Mouse (Mus musculus): ENCODE measurements around the gene Commd8. TPM values are rescaled to one million over a fixed set of nuclear protein-coding genes. Genes with fewer than 3 reads are reported as not detected.
A peak's percentile ranks its signal among the peaks of the same experiment; 100 is the strongest.

Gene Commd8
- total RNA-seq (2015) = 231 and 298 TPM in 2 replicates
- total RNA-seq (2017) = 142 and 175 TPM in 2 replicates

DNA sequence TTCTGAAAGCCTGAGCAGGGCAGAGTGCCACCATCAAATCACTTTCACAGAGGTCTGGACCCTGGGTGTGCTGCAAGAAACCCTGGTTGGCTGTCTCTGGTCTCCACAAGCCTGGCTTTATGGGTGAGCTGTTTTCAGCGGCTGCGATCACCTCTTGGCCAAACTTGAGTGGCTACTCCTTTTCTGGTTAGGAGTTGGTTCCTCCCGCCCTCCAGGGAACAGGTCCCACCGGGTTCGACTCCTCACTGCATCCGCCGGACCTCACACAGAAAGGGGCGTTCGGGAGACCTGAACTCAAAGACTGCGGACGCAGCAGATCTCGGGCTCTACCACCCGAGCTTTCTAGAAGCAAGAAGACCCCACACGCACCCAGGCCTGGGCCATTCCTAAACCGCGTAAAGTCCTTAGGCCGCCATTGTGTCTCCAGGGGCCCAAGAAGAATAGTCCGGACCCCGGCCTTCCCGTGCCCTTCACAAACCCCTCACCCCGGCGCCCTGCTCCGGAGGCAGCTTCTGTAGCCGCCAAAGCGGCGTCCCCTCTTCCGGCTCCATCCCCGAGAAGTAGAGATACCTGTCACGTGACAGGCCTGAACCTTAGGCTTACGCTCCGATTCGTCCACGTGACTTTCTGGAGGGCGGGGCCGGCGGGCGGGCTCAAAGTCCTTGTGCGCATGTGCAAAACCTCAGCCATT lies at the start of gene Commd8:
TSS of gene Commd8 (minus strand) at position 596 of the 691 bp plus-strand sequence.
- peak; percentile 72 for ATAC-seq (ENCODE audit: poor library complexity, severe bottlenecking)

DNA sequence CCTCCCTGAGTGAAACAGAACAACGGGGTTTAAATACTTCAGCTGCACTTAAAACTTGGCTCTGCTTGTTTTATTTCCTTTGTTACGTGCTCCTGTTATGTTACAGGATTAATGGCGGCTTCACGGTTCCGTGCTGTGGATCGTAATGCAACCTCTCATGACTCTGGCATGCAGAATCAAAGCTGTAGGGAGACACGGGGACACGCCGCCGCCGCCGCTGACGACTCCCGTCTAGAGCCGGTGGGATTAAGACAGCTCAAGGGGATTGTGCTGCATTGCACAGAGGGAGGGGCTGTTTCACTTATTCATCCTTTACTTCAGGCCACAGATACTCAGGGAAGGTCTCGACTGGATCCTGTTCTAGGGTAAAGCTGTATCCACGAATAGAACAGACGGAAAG lies 43.8 kb upstream of the Commd8 start:
- no peak for ATAC-seq (ENCODE audit: poor library complexity, severe bottlenecking)

DNA sequence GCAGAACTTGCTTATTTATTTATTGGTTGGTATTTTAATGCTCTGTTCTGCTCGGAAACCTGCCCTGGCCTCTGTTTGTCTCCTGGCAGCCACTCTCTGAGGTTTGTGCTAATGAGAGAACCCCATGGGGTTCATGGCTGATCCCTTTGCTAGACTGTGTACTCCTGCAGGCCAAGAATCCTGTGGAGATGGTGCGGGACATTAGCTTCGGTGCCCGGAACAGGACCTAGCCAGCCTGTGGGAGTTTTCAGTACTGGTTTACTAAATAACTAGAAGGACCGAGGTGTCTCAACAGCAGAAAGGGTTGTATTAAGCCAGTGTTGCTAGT lies 42.8 kb upstream of the Commd8 start:
- ATAC-seq (ENCODE audit: poor library complexity, severe bottlenecking) = no peak

DNA sequence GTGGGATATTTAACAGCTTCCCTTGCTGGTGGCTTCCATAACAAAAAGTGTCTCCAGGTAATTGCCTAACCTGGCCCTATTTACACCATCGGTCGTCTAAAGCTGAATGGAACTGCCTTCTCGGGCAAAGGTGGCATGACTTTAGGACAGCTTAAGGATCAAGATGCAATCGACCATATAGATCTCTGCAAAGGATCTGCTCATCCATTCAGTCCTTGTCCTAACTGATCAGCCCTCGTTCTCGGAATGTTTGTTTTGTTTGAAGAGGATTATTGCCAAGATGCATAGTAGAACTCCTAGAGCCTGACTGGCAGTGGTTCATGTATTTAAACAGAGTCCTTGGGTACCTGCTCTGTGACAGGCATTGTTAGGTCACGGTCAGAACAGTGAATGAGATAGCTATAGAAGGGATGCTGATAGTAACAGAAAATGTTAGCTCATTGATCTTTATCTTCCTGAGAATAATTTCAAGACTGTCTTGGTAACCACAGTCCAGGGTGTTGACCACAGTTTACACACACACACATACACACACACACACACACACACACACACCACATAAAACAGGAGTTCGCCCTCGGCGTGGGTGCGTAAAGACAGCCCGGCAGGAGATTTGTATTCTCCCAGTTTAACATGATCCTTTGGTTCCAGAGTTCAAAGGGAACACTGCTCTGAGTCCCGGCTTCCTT lies 42.3 kb upstream of the Commd8 start:
- 0 out of 2 replicates have a peak, but pooled peaks have one; percentile 17 for ATAC-seq (ENCODE audit: poor library complexity, severe bottlenecking)

DNA sequence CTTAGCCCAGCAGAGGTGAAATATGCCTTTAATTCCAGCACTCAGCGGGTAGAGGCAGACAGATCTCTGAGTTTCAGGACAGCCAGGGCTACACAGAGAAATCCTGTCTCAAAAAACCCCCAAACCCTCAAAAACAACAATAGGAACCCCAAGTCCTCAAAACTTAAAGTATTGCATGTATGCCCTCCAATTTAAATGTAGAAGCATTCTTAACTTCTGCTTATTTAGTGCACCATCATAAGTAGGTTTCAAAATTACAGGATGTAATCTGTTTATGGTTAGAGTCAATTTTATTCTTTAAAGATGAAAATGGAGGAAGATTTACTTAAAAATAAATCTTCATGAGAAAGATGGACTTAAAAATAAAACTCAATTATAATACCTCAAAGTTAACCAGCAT lies 40.5 kb upstream of the Commd8 start:
- ATAC-seq (ENCODE audit: poor library complexity, severe bottlenecking) = peak; percentile 51; the same call in 1 of the 2 replicates

DNA sequence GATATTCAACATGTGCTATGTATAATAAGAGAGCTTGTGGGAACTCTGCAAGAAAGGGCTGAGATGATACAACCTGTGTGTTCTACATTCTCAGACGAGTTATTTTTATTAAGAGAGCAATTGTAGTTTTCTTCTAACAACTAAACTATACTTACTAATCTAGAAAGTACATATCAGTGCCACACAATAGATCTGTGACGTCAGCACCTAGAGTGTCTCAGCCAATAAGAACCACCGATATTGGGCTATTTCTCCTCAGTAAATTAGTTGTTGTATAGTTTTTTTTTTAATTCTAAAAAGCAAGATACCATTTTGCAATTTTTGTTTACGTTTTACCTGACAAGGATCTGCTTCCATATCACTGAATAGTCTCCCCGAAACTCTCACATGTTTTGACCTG lies 37.3 kb upstream of the Commd8 start:
- no peak for ATAC-seq (ENCODE audit: poor library complexity, severe bottlenecking)

DNA sequence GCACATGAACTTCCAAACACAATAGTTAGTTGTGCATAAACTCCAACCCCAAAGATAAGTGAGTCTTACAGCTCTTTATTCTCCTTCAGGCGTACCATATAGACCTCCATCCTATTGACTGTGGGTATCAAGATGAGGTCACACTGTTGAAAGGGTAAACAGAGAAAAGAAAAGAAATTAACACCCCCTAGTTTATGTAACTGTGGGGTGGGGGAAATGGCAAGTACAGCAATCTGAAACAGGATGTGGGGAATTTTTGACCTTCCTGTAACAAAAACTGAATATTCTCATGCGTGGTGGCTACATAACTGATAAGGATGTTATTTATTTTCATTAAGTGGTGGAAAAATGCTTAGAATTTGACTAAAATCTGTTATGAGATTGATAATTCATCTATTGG lies 36.5 kb upstream of the Commd8 start:
- ATAC-seq (ENCODE audit: poor library complexity, severe bottlenecking) = no peak

DNA sequence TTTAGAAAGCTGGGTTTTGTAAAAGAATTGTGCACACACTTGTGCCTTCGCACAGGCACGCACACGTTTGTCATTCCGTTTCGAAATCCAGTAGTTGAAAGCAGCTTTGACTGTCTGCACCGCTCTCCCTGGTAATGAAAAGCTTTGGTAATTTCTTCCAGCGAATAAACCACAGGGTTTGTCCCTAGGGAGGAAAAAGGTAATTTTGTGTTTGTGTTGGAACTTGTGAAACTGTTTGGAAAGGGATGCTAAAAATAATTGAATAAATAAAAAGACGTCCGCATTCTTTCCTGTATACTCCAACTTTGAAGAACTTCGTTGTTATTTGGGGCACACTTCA lies 35.7 kb upstream of the Commd8 start:
- peak; percentile 15; the same call in 1 of the 2 replicates for ATAC-seq (ENCODE audit: poor library complexity, severe bottlenecking)

DNA sequence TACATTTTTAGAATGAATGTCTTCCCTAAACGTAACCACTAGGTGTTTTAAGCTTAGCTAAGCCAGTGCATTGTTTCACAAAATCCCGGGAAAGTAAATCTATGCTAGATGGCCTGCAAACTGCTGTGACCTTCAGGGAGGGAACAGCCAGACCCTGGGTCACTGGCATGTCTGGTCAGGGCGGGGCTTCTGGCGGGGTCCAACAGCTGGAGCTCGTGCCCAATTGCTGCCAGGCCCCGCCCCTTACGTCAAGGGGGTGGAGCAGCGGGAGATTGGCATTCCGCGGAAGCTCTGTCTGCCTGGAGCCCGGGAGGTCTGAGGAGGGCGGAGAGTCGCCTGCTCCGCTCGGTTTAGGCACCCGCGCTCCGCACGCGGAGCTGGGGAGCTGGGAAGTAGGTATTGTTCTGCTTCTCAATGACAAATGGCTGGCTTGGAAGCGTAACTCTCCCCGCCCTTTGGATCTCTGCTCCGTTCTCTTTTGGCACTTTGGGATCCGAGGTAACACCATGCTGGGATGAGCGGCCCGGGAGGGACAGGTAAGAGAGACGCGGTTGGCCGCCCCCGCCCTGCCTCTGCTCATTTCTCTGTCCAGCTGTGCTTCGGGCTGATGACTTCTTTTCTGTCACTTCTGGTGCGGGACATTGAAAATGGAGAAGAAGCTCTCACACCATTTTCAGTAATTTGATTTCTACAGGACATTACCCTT lies 35.2 kb upstream of the Commd8 start:
- peak; percentile 96 for ATAC-seq (ENCODE audit: poor library complexity, severe bottlenecking)

DNA sequence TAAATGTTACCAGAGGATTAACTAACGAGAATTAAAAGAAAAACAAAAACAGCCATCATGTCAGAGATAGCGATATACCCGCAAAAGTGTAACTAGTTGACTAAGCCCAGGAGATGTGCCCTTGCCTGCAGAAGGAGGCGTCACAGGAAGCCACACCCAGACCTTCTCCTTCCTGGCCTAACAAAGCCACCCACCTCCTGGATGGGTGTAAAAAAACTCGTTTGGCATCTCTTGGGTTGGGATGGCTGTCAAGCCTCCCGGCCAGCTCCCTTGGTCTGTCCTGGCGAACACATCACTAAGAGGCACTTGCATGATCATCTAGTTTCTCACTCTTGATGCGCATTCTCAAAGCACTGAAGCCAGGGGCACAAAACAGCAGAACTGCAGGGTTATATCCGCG lies 34.0 kb upstream of the Commd8 start:
- ATAC-seq (ENCODE audit: poor library complexity, severe bottlenecking) = no peak

DNA sequence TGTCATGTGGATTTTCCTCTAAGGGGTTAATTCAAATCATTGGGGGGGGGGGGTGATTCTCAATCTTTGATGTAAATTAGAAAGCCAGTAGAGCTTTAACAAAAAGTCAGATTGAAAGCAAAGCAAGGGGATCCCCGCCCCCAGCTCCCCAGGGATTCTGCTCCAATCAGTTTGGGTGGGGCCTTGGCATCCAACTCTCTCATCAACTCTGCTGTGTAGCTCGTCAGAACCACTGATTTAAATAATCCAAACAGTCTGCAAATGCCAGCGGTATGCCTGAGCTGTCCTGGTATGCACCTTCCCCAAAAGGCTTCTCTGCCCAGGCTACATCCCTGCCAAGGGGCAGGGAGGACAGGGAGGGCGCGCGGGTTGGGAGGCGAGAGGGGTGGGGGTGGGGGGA lies 33.6 kb upstream of the Commd8 start:
- no peak for ATAC-seq (ENCODE audit: poor library complexity, severe bottlenecking)

DNA sequence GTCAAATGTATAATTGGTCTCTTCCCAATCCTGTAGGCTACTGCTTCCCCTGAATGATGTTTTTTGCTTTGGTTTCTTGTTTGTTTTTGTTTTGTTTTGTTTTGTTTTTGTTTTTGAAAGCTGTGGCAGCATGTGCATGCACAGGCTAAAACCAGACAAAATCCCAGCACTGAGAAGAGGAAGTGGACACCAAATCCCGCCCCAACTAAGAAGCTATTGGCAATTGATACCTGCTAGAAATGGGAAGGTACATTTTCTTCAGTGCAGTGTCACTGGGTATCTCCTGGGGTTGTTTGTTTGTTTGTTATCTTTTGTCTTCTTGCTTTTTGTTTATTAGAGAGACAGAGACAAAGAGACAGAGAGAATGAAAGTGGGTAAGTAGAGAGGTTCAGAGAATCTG lies 27.5 kb upstream of the Commd8 start:
- peak; percentile 66 for ATAC-seq (ENCODE audit: poor library complexity, severe bottlenecking)

DNA sequence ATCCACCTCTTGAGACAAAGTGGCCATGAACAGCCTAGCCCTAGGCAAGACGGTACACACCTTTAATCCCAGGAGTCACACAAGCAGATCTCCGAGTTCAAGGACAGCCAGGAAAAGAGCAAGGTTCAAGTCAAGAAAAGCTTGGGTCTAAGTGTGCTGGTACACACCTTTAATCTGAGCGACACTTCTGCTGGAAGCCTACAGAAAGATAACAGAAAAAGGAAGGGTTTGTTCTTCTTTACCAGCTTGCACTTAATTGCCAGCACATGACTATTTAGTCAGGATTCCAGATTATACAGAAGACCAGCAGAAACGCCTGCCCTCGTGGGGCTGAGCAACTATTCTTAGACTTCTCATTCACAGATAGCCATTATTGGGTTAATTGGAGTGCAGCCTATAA lies 23.9 kb upstream of the Commd8 start:
- no peak for ATAC-seq (ENCODE audit: poor library complexity, severe bottlenecking)

DNA sequence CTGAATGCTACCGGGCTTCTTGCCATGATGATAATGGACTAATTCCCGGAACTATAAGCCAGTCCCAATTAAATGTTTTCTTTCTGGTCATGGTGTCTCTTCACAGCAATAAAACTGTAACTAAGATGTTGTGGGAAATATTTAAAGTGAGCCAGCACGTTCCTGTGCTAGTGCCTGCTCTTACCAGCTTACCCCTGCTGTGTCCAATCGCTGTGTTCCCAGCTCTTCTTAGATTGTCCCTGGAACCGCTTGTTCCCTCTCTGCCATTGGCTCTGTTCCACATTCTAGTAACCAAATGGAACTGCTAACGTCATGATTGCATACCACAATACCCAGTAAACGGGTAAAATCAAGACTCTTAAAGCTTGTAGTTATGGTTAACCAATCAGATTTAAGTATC lies 23.2 kb upstream of the Commd8 start:
- ATAC-seq (ENCODE audit: poor library complexity, severe bottlenecking) = no peak

DNA sequence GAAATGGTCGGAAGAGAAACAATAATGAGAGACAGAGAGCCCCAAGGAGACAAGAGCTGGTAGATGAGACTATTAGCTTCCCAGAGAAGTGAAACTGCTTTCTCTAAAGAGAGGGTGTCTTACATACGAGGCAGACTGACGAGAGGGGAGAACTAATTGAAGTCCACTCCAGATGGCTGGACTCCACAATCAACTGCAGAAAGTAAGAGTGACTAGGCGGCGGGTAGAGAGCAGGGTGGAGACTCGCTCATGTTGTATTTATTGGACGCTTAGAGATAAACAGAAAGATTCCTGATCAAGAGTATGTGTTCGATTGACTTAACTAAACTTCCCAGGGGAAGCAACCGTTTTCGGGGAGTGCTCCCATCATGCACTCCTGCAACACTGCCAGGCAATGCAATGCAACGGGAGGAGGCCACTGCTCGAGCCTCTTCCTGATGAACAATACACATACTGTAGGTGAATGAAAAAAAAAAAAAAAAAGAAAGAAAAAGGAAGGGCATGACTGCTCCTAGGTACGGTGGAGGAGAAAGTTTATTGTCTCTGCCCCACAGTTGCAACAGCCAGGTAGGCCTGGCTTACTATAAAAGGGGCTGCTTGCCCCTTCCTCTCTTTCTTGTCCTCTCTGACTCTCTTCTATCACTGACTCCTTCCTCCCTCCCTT lies 16.6 kb upstream of the Commd8 start:
- ATAC-seq (ENCODE audit: poor library complexity, severe bottlenecking) = peak; percentile 41

DNA sequence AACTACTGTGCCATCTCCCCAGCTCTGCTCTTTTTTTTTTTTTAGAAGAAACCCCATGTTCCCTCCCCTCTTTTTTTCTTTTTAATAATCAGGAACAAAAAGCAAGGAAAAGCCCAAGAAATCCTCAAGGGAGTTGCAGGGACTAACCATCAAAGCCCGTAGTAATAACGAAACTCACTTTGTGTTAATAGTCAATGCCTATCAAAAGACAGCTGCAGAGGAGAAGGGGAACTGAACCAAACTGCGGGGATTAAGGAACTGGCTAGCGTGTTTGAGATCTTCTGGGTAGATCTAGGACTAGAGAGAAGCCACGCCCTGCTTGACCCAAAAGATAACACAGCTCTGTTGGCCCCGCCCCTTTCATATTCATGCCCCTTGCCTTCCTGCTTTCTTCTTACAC lies 15.9 kb upstream of the Commd8 start:
- ATAC-seq (ENCODE audit: poor library complexity, severe bottlenecking) = peak; percentile 72

DNA sequence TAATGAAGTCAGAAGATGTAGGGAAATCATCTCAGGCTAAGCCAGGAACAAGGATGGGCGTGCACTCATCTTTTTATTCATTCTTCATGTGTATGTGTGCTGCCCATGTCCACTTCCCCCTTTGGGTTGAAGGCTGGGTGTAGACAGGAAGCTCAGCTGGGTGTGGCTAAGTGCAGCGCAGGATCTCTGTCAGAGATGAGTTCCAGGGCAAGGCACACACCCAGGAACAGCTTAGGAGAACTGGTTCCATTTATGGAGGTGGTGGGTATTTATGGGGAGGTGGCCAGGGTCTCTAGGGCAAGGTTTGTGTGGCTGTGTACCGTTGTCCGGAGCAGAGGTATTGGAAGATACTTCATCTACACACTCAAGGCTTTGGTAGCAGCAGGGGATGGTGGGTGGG lies 14.8 kb upstream of the Commd8 start:
- peak; percentile 85 for ATAC-seq (ENCODE audit: poor library complexity, severe bottlenecking)

DNA sequence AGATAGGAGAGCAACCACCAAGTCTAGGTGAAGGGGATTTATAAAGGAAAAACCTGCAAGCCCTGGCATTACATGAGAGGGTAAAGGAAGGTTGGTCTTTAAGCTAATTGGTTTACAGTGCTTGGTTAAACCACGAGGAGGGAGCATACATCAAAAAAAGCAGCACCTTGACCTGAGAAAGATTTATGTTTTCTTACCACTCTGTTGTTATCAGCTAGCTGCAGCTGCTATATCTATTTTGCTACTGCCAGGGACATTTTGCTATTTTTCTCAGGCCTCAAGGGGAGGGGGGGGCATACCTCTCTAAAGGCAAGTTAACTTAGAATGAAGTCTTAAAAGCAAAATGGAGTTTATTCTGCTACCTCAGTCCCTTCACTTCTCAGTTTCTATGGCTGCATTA lies 13.2 kb upstream of the Commd8 start:
- no peak for ATAC-seq (ENCODE audit: poor library complexity, severe bottlenecking)

DNA sequence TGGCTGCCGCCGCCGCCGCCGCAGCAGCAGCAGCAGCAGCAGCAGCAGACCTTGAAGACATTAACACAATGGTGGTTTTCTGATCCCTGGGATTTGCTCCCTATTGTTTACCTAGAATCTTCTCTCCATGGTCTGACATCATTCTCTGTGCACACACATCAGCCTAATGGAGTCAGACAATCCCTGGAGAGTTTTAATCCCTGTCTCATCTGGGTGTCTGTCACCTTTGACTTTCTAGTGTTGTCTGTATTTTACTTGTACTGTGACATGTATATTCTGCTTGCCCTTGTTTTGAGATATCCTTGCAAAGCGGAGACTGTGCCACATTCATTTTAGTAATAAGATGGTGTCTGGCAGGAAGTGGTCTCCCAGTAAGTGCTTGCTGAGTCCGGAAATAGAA lies 7.5 kb upstream of the Commd8 start:
- ATAC-seq (ENCODE audit: poor library complexity, severe bottlenecking) = no peak

DNA sequence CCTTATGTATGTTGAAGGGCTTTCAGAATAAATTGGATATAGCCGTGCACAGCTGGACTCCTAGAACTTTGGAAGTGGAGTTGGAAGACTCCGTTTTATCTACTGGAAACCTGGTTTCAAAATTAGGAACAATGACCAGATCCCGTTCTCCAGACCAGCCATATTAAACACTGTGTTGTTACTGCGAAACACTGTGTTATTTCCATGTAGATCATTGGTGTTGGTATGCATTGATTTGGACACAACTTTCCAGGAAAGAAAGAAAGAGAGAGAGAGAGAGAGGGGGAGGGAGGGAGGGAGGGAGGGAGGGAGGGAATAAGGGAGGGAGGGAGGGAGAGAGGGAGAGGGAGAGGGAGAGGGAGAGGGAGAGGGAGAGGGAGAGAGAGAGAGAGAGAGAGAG lies 7.1 kb upstream of the Commd8 start:
- ATAC-seq (ENCODE audit: poor library complexity, severe bottlenecking) = no peak

DNA sequence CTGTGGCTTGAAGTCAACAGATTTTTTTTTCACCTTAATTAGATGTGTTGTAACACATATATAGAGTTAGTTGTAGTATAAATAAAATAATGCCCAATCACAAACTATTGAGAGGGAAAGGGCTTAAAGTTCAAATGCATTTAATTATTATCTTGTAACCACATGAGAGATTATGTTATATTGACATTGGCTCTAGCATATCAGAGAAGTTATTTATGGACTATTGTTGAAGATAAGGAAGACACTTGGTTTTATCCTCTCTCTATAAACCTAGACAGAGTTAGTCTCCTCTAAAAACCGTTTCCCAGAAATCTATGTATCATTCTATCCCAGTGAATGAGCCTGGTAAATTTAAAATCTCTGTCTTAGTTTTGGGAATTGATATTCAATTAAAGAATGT lies 5.5 kb upstream of the Commd8 start:
- no peak for ATAC-seq (ENCODE audit: poor library complexity, severe bottlenecking)

DNA sequence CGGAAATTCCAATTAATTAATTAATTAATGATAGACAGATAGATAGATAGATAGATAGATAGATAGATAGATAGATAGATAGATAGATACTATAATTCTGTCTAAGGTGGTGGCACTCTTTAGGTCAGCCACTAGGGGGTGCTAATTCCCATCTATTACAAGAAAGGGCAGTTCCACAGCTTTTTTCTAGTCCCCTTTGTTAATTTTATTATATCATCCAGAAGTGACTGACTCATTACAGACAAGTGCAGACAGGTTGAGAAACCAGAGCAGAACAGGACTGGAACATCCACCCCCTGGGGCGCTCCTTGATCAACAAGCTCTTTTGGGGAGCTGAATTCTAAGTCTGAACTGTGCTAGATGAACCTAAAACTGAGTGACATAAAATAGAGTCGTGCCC lies 4.7 kb upstream of the Commd8 start:
- peak; percentile 53 for ATAC-seq (ENCODE audit: poor library complexity, severe bottlenecking)

All from megakaryocyte, adult 5-6 weeks (primary cell).